Mouse (Mus musculus) thymus, postnatal 10 days (tissue): ENCODE results near the gene Ppia.
A peak's percentile ranks its signal among the peaks of the same experiment; 100 is the strongest.
"Not testable (repeated sequence)": the region's sequence is repeated elsewhere in the genome, so short reads cannot be mapped to it uniquely, and the experiment has no call there.

Source experiments
- DNase-seq, 2 experiments: peaks; one replicate each; pipeline ENCODE4 v3.0.0; 2021; ENCODE audit warnings: low spot score in 2 of 2

Gene Ppia

GRCm38 (mm10) chr11:6442566-6442965, 27.3 kb downstream of the Ppia start:
- no peak for DNase-seq

DNA sequence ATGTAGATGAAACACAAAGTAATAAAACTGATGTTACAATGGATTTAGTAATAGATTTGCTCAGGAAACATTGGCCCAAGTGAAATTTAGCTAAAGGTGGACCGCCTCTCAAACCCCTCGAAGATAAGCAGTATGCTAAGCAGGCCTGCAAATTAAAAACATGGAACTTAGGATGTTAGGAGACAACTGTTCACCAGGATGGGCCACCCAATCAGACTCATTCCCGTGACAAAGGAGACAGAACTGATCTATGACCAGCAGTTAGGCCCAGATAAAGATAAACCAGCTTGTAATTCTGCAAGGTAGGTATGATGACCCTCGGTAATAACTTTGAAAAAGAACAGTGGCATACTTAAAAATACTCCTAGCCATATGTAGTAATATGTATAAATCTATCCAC, 27.9 kb downstream of the Ppia start:
- no peak for DNase-seq

DNA sequence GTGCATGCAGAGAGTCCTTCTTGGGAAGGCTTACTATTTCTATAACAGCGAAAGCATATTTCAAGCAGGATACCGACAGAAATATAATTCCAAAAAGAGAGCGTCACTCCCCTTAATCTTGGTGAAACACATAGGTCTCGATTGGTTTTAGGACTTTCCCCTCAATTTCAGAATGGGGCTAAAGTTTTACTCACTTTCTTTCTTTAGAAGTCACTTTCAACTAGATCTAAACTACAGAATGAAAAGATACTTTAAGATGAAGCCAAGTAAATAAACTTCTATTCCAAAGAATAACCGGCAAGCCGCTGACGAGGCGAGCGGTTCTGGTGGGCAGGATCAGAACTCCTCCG, 28.5 kb downstream of the Ppia start:
- no peak for DNase-seq

DNA sequence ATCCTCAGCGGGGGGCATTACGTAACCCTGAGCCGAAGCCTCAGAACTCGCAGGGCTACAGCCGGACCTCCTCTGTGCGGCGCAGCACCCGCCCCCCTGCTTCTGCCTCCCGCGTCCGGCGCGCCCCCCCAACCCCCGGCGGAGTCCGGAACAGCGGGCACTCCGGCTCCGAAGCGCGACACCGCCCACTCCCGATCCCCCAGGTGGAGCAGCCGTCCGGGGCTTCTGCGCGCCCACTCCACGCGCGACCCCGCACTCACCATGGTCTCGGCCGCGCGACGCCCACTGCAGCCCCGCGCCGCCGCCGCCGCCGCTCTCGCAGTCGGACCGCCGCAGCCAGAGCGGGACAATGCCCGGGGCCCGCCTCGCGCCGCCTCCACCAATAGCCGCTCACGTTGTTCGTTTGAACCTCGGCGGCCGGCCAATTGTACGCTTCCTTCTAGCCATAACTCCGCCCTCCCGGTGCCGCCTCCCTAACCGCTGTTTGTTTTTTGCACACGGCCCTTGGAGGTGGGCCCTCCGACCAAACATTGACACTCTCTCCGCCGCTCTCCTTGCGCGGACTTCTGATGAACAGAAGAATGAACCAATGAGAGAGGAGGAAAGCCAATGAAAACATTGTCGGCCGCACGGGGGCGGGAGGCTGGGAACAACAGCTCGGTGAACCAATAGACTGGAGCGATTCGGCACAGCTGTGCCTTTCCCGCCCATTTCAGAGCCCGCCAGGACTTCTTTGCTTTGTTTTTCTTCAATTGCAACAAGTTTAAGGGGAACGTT, 29.0 kb downstream of the Ppia start, which contains the start of gene H2afv:
TSS of gene H2afv (minus strand) at position 367 of the 777 bp plus-strand sequence.
- peak; percentile 98 to 99 for DNase-seq

- no peak for DNase-seq
Measured at GRCm38 (mm10) chr11:6445441-6445840, 30.2 kb downstream of the Ppia start.

DNA sequence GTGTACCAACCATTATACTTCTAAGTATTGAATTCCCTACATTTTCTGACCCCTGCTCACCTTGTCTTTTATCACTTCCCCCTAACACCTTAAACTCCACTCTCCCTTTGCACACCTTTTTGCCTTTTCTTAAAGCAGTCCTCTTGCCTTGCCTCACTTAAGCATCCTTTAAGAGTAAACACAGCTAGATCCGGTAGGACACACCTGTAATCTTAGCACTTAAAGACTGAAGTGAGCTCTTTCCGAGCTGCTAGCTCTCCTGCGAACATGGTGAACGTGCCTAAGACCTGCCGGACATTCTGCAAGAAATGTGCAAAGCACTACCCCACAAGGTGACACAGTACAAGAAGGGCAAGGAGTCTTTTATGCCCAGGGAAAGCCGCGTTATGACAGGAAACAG, 30.7 kb downstream of the Ppia start:
- DNase-seq = no peak

DNA sequence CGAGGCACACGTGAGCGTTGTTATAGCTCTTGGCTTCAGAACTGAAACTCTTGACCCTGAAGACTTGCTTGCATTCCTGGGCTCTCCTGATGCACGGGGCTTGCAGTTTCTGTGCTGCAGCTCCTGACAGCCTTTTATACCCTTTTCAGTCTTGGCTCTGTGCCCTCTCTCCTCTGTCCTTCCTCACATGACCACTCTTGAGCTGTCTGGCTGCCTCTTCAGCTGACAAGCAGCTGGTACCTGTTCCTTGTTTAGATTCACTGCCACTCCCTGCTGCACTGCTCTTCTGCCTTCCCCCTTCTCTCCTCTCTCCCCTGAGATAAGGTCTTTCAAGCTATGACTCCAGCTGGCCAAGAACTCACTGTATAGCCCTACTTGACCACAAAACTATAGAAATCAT, 32.2 kb downstream of the Ppia start:
- no peak for DNase-seq

DNA sequence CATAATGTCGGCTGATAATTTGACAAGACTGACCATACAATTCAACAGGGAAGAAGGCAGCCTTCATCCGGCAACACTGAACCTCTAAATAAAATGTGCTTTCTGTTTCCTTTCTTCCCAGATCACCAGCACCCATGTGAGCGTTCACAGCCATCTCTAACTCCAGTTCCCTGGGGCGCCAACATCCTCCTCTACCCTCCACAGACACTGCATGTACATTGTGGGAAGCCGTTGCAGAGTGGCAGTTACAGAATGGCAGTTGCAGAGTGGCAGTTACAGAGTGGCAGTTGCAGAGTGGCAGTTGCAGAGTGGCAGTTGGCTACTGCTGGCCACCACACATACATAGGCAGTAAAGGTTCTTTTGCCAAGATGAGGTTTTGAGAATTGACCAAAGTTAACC, 32.9 kb downstream of the Ppia start:
- not testable (repeated sequence) for DNase-seq

GRCm38 (mm10) chr11:6456083-6456482, 40.8 kb downstream of the Ppia start:
- DNase-seq = no peak

DNA sequence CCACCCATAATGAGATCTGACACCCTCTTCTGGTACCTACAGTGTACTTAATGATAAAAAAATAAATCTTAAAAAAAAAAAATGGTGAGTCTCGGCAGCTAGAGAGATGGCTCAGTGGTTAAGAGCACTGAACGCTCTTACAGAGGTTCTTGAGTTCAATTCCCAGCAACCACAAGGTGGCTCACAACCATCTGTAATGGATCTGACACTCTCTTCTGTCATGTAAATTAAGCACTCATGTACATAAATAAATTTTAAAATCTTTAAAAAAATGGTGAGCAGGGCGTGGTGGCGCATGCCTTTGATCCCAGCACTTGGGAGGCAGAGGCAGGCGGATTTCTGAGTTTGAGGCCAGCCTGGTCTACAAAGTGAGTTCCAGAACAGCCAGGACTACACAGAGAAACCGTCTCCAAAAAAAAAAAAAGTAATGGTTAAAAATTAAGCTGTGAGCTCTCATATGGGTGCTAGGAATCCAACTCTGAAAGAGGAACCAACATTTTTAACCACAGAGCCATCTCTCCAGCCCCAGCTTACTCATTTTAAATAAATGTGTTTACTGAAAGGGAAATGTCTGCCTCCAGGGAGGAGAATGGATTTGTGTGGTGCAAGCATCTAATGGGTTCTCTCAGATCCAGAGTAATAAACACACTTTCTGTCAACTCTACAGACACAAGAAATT, 48.1 kb downstream of the Ppia start:
- no peak for DNase-seq

GRCm38 (mm10) chr11:6465122-6465521, 49.9 kb downstream of the Ppia start:
- peak; percentile 43 to 73 for DNase-seq

- DNase-seq = no peak
Measured at GRCm38 (mm10) chr11:6468541-6468940, 53.3 kb downstream of the Ppia start.
